Mouse (Mus musculus) CD4-positive, CD25-positive, alpha-beta regulatory T cell, adult 2 months (primary cell): ENCODE data around the gene Chpt1.
A peak's percentile ranks its signal among the peaks of the same experiment; 100 is the strongest.

Experiments
- DNase-seq: peaks from one replicate; pipeline ENCODE4 v3.0.0-alpha.2; 2012; ENCODE audit warnings: low read depth, low spot score

Chpt1 gene

GRCm38 (mm10) chr10:88405812-88406211 lies 98.1 kb downstream of the Chpt1 start:
- peak; percentile 66 for DNase-seq

GRCm38 (mm10) chr10:88404220-88404619 lies 99.7 kb downstream of the Chpt1 start:
- no peak for DNase-seq

GRCm38 (mm10) chr10:88403021-88403420 lies 100.9 kb downstream of the Chpt1 start:
- DNase-seq: no peak
